Mouse (Mus musculus) intestine, embryonic 15.5 days (tissue): Measurements from ENCODE around the gene Tmed2. TPM values are rescaled to one million over a fixed set of nuclear protein-coding genes. Genes with fewer than 3 reads are reported as not detected.
"Not testable (repeated sequence)": the region's sequence is repeated elsewhere in the genome, so short reads cannot be mapped to it uniquely, and the experiment has no call there.

ENCODE experiments used
- ATAC-seq: fragments of 200-750 bp; cut with Nextera tagmentation; 2 replicates; pipeline ENCODE4 v1.8.0; 2017; ENCODE audit warnings: moderate TSS enrichment, moderate library complexity
- H3K27ac ChIP-seq: fragments of 300-500 bp; sonication (generic); 2 replicates; pipeline ENCODE4 v1.5.1; 2015; ENCODE audit warnings: mild to moderate bottlenecking, inconsistent platforms
- H3K27me3 ChIP-seq: fragments of 300-500 bp; sonication (generic); replicated peaks from 2 replicates; pipeline ENCODE4 v1.6.1; 2015; ENCODE audit warnings: inconsistent platforms
- H3K36me3 ChIP-seq: fragments of 300-500 bp; sonication (generic); 2 replicates; pipeline ENCODE4 v1.6.1; 2015; ENCODE audit warnings: inconsistent platforms
- H3K4me1 ChIP-seq: fragments of 300-500 bp; sonication (generic); replicated peaks from 2 replicates; pipeline ENCODE4 v1.6.1; 2015; ENCODE audit warnings: inconsistent platforms
- H3K4me2 ChIP-seq: fragments of 300-500 bp; sonication (generic); replicated peaks from 2 replicates; pipeline ENCODE4 v1.6.1; 2015; ENCODE audit warnings: mild to moderate bottlenecking, inconsistent platforms
- H3K4me3 ChIP-seq: fragments of 300-500 bp; sonication (generic); replicated peaks from 2 replicates; pipeline ENCODE4 v1.5.1; 2015; ENCODE audit warnings: inconsistent platforms
- H3K9ac ChIP-seq: fragments of 300-500 bp; sonication (generic); 2 replicates; pipeline ENCODE4 v1.6.1; 2015; ENCODE audit warnings: inconsistent platforms
- H3K9me3 ChIP-seq: fragments of 300-500 bp; sonication (generic); 2 replicates; pipeline ENCODE4 v1.6.1; 2016; ENCODE audit warnings: inconsistent platforms
- WGBS: fragments of 180-500 bp; shearing (Covaris S2); methylation state at CpG from one replicate; pipeline ENCODE4 v1.1.7; 2015; 5-methylcytosine and 5-hydroxymethylcytosine counted together
- polyA plus RNA-seq: library from polyadenylated mRNA; unstranded; fragments of >200 nt; fragmentation: Nextera tagmentation; extraction: Ambion mirVana; gene quantifications from 2 replicates; pipeline ENCODE4 v1.2.1, GENCODE M21; 2015

Tmed2 gene
- polyA plus RNA-seq: 642 and 660 TPM in 2 replicates

GRCm38 (mm10) chr5:124540383-124540786, at the start of gene Tmed2:
Tmed2 (plus strand) TSS chr5:124540695.
- no peaks in the 10 kb centered on the region for H3K9me3 ChIP-seq
- H3K36me3 ChIP-seq: peaks cover 12% of the 10 kb centered on the region
- H3K4me1 ChIP-seq: peaks cover 13% of the 10 kb centered on the region
- no peaks in the 10 kb centered on the region for H3K27me3 ChIP-seq
- under 1% methylated on average over 35 of the region's 35 CpGs for WGBS
- peak; percentile 95 for ATAC-seq
- peak within 1 kb of the TSS; percentile 96 for H3K4me3 ChIP-seq
- H3K9ac ChIP-seq: peak within 1 kb of the TSS; percentile 75
- peak within 1 kb of the TSS; percentile 64 for H3K4me2 ChIP-seq
- peak within 1 kb of the TSS; percentile 90 for H3K27ac ChIP-seq

GRCm38 (mm10) chr5:124491732-124492131, 48.8 kb upstream of the Tmed2 start:
- Histone ChIP-seq H3K36me3 (peaks cover 11% of the 10 kb centered on the region; the same call in 1 of the 2 replicates), H3K4me1 (0 out of 2 replicates have a peak, but pooled peaks cover 4% of the 10 kb centered on the region), H3K27ac (no peak overlapping the region), H3K4me3 (no peak overlapping the region), H3K27me3 (no peaks in the 10 kb centered on the region), H3K9ac (no peak overlapping the region), H3K9me3 (no peaks in the 10 kb centered on the region), H3K4me2 (no peak overlapping the region)
- ATAC-seq: no peak
- 69% methylated on average over 4 of the region's 4 CpGs for WGBS

- Histone ChIP-seq H3K9me3 (no peaks in the 10 kb centered on the region), H3K4me2 (no peak overlapping the region), H3K9ac (no peak overlapping the region), H3K27me3 (no peaks in the 10 kb centered on the region), H3K36me3 (peaks cover 11% of the 10 kb centered on the region; the same call in 1 of the 2 replicates), H3K4me1 (peaks cover 6% of the 10 kb centered on the region; the same call in 1 of the 2 replicates), H3K4me3 (no peak overlapping the region), H3K27ac (no peak overlapping the region)
- 87% methylated on average over 4 of the region's 4 CpGs for WGBS
- ATAC-seq: no peak
These were observed 47.9 kb upstream of the Tmed2 start for GRCm38 (mm10) chr5:124492618-124493017.

GRCm38 (mm10) chr5:124493455-124493854, 47.0 kb upstream of the Tmed2 start:
- 81% methylated on average over 11 of the region's 11 CpGs for WGBS
- Histone ChIP-seq H3K4me2 (no peak overlapping the region), H3K9ac (no peak overlapping the region), H3K27me3 (no peaks in the 10 kb centered on the region), H3K27ac (no peak overlapping the region), H3K36me3 (peaks cover 11% of the 10 kb centered on the region; the same call in 1 of the 2 replicates), H3K4me1 (peaks cover 6% of the 10 kb centered on the region; the same call in 1 of the 2 replicates), H3K4me3 (no peak overlapping the region), H3K9me3 (no peaks in the 10 kb centered on the region)
- ATAC-seq: no peak

GRCm38 (mm10) chr5:124495547-124495946, 44.9 kb upstream of the Tmed2 start:
- Histone ChIP-seq H3K27ac (no peak overlapping the region), H3K9ac (no peak overlapping the region), H3K9me3 (no peaks in the 10 kb centered on the region), H3K4me1 (peaks cover 10% of the 10 kb centered on the region; the same call in 1 of the 2 replicates), H3K27me3 (no peaks in the 10 kb centered on the region), H3K36me3 (peaks cover 11% of the 10 kb centered on the region; the same call in 1 of the 2 replicates), H3K4me2 (no peak overlapping the region), H3K4me3 (no peak overlapping the region)
- WGBS: 64% methylated on average over 7 of the region's 7 CpGs
- ATAC-seq: no peak

GRCm38 (mm10) chr5:124496614-124497514, 43.6 kb upstream of the Tmed2 start:
- peak overlapping the region; percentile 1; the same call in 1 of the 2 replicates for H3K4me3 ChIP-seq
- peaks cover 10% of the 10 kb centered on the region; the same call in 1 of the 2 replicates for H3K36me3 ChIP-seq
- 43% methylated on average over 15 of the region's 15 CpGs for WGBS
- H3K9me3 ChIP-seq: no peaks in the 10 kb centered on the region
- peak overlapping the region; percentile 30; the same call in 1 of the 2 replicates for H3K4me2 ChIP-seq
- H3K27ac ChIP-seq: no peak overlapping the region
- no peak overlapping the region for H3K9ac ChIP-seq
- peak; percentile 67 for ATAC-seq
- H3K27me3 ChIP-seq: no peaks in the 10 kb centered on the region
- peaks cover 10% of the 10 kb centered on the region; the same call in 1 of the 2 replicates for H3K4me1 ChIP-seq

GRCm38 (mm10) chr5:124498221-124498876, 42.1 kb upstream of the Tmed2 start:
- no peaks in the 10 kb centered on the region for H3K27me3 ChIP-seq
- peaks cover 10% of the 10 kb centered on the region; the same call in 1 of the 2 replicates for H3K4me1 ChIP-seq
- H3K9me3 ChIP-seq: no peaks in the 10 kb centered on the region
- 78% methylated on average over 9 of the region's 9 CpGs for WGBS
- ATAC-seq: no peak
- H3K27ac ChIP-seq: no peak overlapping the region
- no peak overlapping the region for H3K9ac ChIP-seq
- H3K4me3 ChIP-seq: no peak overlapping the region
- no peak overlapping the region for H3K4me2 ChIP-seq
- H3K36me3 ChIP-seq: no peaks in the 10 kb centered on the region; the same call in 1 of the 2 replicates

DNA sequence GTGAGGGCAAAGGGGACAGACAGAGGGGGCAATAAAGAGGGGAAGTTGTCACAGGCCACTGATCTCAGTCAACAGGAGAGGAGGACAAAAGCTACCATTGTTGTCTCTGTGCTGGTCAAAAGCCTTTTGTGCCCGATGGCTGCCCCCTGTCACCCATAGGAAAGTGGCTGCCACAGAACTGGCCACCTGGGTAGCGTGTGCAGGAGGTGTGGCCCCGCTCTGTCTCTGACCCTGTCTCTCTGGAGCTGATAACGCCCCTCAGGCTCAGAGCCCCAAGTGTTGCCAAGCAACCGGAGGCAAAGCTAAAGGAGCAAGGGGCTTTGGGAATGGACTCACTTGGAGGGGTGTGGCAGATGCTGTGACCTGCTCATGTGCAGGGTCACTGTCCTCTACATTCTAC, 41.5 kb upstream of the Tmed2 start:
- no peak overlapping the region for H3K4me3 ChIP-seq
- no peak overlapping the region for H3K27ac ChIP-seq
- H3K27me3 ChIP-seq: no peaks in the 10 kb centered on the region
- 55% methylated on average over 5 of the region's 5 CpGs for WGBS
- ATAC-seq: no peak
- no peaks in the 10 kb centered on the region for H3K9me3 ChIP-seq
- H3K4me1 ChIP-seq: peaks cover 10% of the 10 kb centered on the region; the same call in 1 of the 2 replicates
- H3K9ac ChIP-seq: no peak overlapping the region
- no peaks in the 10 kb centered on the region; the same call in 1 of the 2 replicates for H3K36me3 ChIP-seq
- H3K4me2 ChIP-seq: no peak overlapping the region

- H3K4me1 ChIP-seq: peaks cover 10% of the 10 kb centered on the region; the same call in 1 of the 2 replicates
- WGBS: 84% methylated on average over 2 of the region's 4 CpGs
- ATAC-seq: not testable (repeated sequence)
These were observed 40.5 kb upstream of the Tmed2 start for GRCm38 (mm10) chr5:124500037-124500436.

GRCm38 (mm10) chr5:124500573-124500972, 39.9 kb upstream of the Tmed2 start:
- H3K4me1 ChIP-seq: peaks cover 10% of the 10 kb centered on the region; the same call in 1 of the 2 replicates
- H3K36me3 ChIP-seq: no peaks in the 10 kb centered on the region

More at GRCm38 (mm10) chr5:124500037-124500436, 40.5 kb upstream of the Tmed2 start:
- not testable (repeated sequence) for H3K36me3 ChIP-seq, H3K4me3 ChIP-seq, H3K9me3 ChIP-seq, H3K27ac ChIP-seq, H3K9ac ChIP-seq, H3K4me2 ChIP-seq, H3K27me3 ChIP-seq

DNA sequence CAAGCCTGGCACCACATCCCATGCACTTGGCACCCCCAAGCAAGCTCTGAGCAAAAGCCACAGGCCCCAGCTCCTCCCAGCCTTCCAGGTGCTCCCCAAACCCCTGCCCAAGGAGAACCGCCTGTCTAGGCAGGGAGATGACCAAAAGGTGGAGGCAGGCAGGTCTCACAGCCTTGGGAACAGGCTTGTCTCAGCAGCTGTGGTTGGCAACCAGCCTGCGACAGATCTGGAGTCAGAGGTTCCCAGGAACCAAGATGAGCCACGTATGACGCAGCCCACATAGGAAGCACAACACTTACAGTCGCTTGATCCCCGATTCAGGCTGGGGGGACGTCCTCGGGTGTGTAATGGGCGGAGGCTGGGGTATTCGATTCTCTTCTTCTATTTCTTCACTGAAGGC, 39.0 kb upstream of the Tmed2 start:
- Histone ChIP-seq H3K27me3 (no peaks in the 10 kb centered on the region), H3K4me3 (no peak overlapping the region), H3K36me3 (no peaks in the 10 kb centered on the region), H3K9me3 (no peaks in the 10 kb centered on the region), H3K27ac (no peak overlapping the region), H3K4me1 (peaks cover 7% of the 10 kb centered on the region), H3K4me2 (no peak overlapping the region), H3K9ac (no peak overlapping the region)
- WGBS: 88% methylated on average over 10 of the region's 10 CpGs
- ATAC-seq: no peak

More at GRCm38 (mm10) chr5:124500573-124500972, 39.9 kb upstream of the Tmed2 start:
- Histone ChIP-seq H3K9ac (no peak overlapping the region), H3K27ac (no peak overlapping the region), H3K4me3 (no peak overlapping the region), H3K4me2 (no peak overlapping the region), H3K9me3 (no peaks in the 10 kb centered on the region), H3K27me3 (no peaks in the 10 kb centered on the region)
- no peak for ATAC-seq
- 96% methylated on average over 3 of the region's 3 CpGs for WGBS

DNA sequence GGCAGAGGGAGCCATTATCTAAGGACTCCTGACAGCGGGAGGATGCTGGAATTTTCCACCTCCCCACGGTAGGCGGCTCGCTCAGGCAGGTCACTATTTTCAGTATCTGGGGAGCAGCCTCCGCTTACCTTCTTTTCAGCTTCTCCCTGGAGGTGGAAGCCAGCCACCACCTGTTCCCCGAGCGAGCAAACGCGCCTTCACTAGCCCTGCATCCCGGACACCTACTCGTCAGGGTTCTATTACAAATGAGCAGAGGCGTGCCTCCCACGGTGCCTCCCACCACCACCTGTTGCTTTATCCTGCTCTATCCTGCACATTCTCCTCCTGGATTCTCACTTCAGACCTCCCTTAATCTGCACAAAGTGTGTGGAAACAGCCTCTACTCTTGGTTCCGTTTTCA, 36.8 kb upstream of the Tmed2 start:
- no peak overlapping the region for H3K4me3 ChIP-seq
- 68% methylated on average over 14 of the region's 14 CpGs for WGBS
- H3K36me3 ChIP-seq: no peaks in the 10 kb centered on the region
- H3K9ac ChIP-seq: no peak overlapping the region
- no peaks in the 10 kb centered on the region for H3K27me3 ChIP-seq
- H3K27ac ChIP-seq: no peak overlapping the region
- no peaks in the 10 kb centered on the region for H3K9me3 ChIP-seq
- no peak overlapping the region for H3K4me2 ChIP-seq
- peaks cover 10% of the 10 kb centered on the region; the same call in 1 of the 2 replicates for H3K4me1 ChIP-seq
- no peak for ATAC-seq
